Mouse (Mus musculus) G1E-ER4 (cell line): Measurements from ENCODE around the gene Abl2. TPM values are rescaled to one million over a fixed set of nuclear protein-coding genes. Genes with fewer than 3 reads are reported as not detected.

ENCODE experiments used
- GATA1 ChIP-seq: IDR thresholded peaks from one replicate; pipeline ENCODE4 v1.8.0; 2012; ENCODE audit warnings: low read length, inconsistent platforms
- polyA plus RNA-seq: library from polyadenylated mRNA; stranded (reverse); fragments of >175 nt; gene quantifications from 2 replicates; pipeline ENCODE4 v1.2.3, GENCODE M21; 2012

Gene Abl2
- polyA plus RNA-seq, 1 experiment = 18.6 TPM

- no peak for TF ChIP-seq GATA1
Measured at GRCm38 (mm10) chr1:156615381-156616133, 57.0 kb downstream of the Abl2 start.

- no peak for TF ChIP-seq GATA1
Measured at GRCm38 (mm10) chr1:156616989-156617598, 58.5 kb downstream of the Abl2 start.

- no peak for TF ChIP-seq GATA1
Measured at GRCm38 (mm10) chr1:156617811-156618210, 59.2 kb downstream of the Abl2 start.

- no peak for TF ChIP-seq GATA1
Measured at GRCm38 (mm10) chr1:156620292-156620909, 61.8 kb downstream of the Abl2 start.

- TF ChIP-seq GATA1 = no peak
Measured at GRCm38 (mm10) chr1:156620951-156621350, 62.4 kb downstream of the Abl2 start.

GRCm38 (mm10) chr1:156624231-156624630 is 65.6 kb downstream of the Abl2 start:
- TF ChIP-seq GATA1 = no peak

GRCm38 (mm10) chr1:156626729-156627128 is 68.1 kb downstream of the Abl2 start:
- TF ChIP-seq GATA1 = no peak

GRCm38 (mm10) chr1:156629984-156630383 is 71.4 kb downstream of the Abl2 start:
- no peak for TF ChIP-seq GATA1

- TF ChIP-seq GATA1 = no peak
Measured at GRCm38 (mm10) chr1:156630965-156631364, 72.4 kb downstream of the Abl2 start.

- no peak for TF ChIP-seq GATA1
Measured at GRCm38 (mm10) chr1:156633095-156633494, 74.5 kb downstream of the Abl2 start.

- TF ChIP-seq GATA1 = no peak
Measured at GRCm38 (mm10) chr1:156635148-156635547, 76.6 kb downstream of the Abl2 start.

- no peak for TF ChIP-seq GATA1
Measured at GRCm38 (mm10) chr1:156639455-156639854, 80.9 kb downstream of the Abl2 start.

- no peak for TF ChIP-seq GATA1
Measured at GRCm38 (mm10) chr1:156640577-156640976, 82.0 kb downstream of the Abl2 start.

- TF ChIP-seq GATA1 = no peak
Measured at GRCm38 (mm10) chr1:156641808-156642207, 83.2 kb downstream of the Abl2 start.

- no peak for TF ChIP-seq GATA1
Measured at GRCm38 (mm10) chr1:156642813-156643212, 84.2 kb downstream of the Abl2 start.

- no peak for TF ChIP-seq GATA1
Measured at GRCm38 (mm10) chr1:156644061-156644460, 85.5 kb downstream of the Abl2 start.
